Mouse (Mus musculus): ENCODE measurements around the gene Taok3. TPM values are rescaled to one million over a fixed set of nuclear protein-coding genes. Genes with fewer than 3 reads are reported as not detected.

Gene Taok3
- total and polyA plus RNA-seq, 2 experiments from 2014 or later, result 1.1 to 5.8 TPM

GRCm38 (mm10) chr5:117108292-117108691 lies 11.6 kb upstream of the Taok3 start:
- Histone ChIP-seq H3K4me3 (ENCODE audit: low read depth, low read length) (no peak overlapping the region), H3K9me3 (replicated peaks; ENCODE audit: control insufficient read depth, low read length) (no peaks in the 10 kb centered on the region), H3K4me2 (ENCODE audit: low read depth, low read length) (no peak overlapping the region), H3K9ac (replicated peaks; ENCODE audit: low read depth, low read length) (no peak overlapping the region), H3K4me1 (ENCODE audit: control insufficient read depth, insufficient read depth) (no peaks in the 10 kb centered on the region), H3K27ac (ENCODE audit: low read depth) (no peak overlapping the region), H3K27me3 (ENCODE audit: control insufficient read depth, insufficient read depth, low read length) (no peaks in the 10 kb centered on the region), H3K36me3 (replicated peaks; ENCODE audit: control insufficient read depth, insufficient read depth, low read length) (peaks cover 88% of the 10 kb centered on the region)
- DNase-seq (ENCODE audit: low spot score), result no peak
- no peak for ATAC-seq (ENCODE audit: insufficient read depth, low read depth)
- no peak for TF ChIP-seq EP300 (IDR thresholded peaks at IDR 0.05; ENCODE audit: low read depth)
- TF ChIP-seq CTCF (IDR thresholded peaks at IDR 0.05; ENCODE audit: low read depth), result no peak
- WGBS, result 90% methylated on average over 13 of the region's 13 CpGs

GRCm38 (mm10) chr5:117108731-117109130 lies 11.2 kb upstream of the Taok3 start:
- H3K36me3 ChIP-seq (replicated peaks; ENCODE audit: control insufficient read depth, insufficient read depth, low read length), result peaks cover 85% of the 10 kb centered on the region
- no peak for TF ChIP-seq EP300 (IDR thresholded peaks at IDR 0.05; ENCODE audit: low read depth)
- TF ChIP-seq CTCF (IDR thresholded peaks at IDR 0.05; ENCODE audit: low read depth), result no peak
- ATAC-seq (ENCODE audit: insufficient read depth, low read depth), result no peak

GRCm38 (mm10) chr5:117109522-117109921 lies 10.4 kb upstream of the Taok3 start:
- ATAC-seq (ENCODE audit: insufficient read depth, low read depth) (no peak), DNase-seq (ENCODE audit: low spot score) (no peak)
- Histone ChIP-seq H3K36me3 (replicated peaks; ENCODE audit: control insufficient read depth, insufficient read depth, low read length) (peaks cover 77% of the 10 kb centered on the region), H3K27ac (ENCODE audit: low read depth) (no peak overlapping the region), H3K4me1 (ENCODE audit: control insufficient read depth, insufficient read depth) (no peaks in the 10 kb centered on the region), H3K4me3 (ENCODE audit: low read depth, low read length) (no peak overlapping the region), H3K9ac (replicated peaks; ENCODE audit: low read depth, low read length) (no peak overlapping the region), H3K9me3 (replicated peaks; ENCODE audit: control insufficient read depth, low read length) (no peaks in the 10 kb centered on the region), H3K4me2 (ENCODE audit: low read depth, low read length) (no peak overlapping the region), H3K27me3 (ENCODE audit: control insufficient read depth, insufficient read depth, low read length) (no peaks in the 10 kb centered on the region)
- TF ChIP-seq CTCF (IDR thresholded peaks at IDR 0.05; ENCODE audit: low read depth) (peak; percentile 22; the same call in 1 of the 2 replicates), EP300 (IDR thresholded peaks at IDR 0.05; ENCODE audit: low read depth) (no peak)
- WGBS, result 87% methylated on average over 8 of the region's 8 CpGs

More at GRCm38 (mm10) chr5:117108731-117109130, 11.2 kb upstream of the Taok3 start:
- no peak overlapping the region for H3K4me3 ChIP-seq (ENCODE audit: low read depth, low read length)
- DNase-seq (ENCODE audit: low spot score), result no peak
- H3K9ac ChIP-seq (replicated peaks; ENCODE audit: low read depth, low read length), result no peak overlapping the region
- H3K27ac ChIP-seq (ENCODE audit: low read depth), result no peak overlapping the region
- H3K27me3 ChIP-seq (ENCODE audit: control insufficient read depth, insufficient read depth, low read length), result no peaks in the 10 kb centered on the region
- H3K4me1 ChIP-seq (ENCODE audit: control insufficient read depth, insufficient read depth), result no peaks in the 10 kb centered on the region
- no peak overlapping the region for H3K4me2 ChIP-seq (ENCODE audit: low read depth, low read length)
- H3K9me3 ChIP-seq (replicated peaks; ENCODE audit: control insufficient read depth, low read length), result no peaks in the 10 kb centered on the region
- 95% methylated on average over 13 of the region's 13 CpGs for WGBS

- no peaks in the 10 kb centered on the region for H3K4me1 ChIP-seq (ENCODE audit: control insufficient read depth, insufficient read depth)
- no peak for TF ChIP-seq EP300 (IDR thresholded peaks at IDR 0.05; ENCODE audit: low read depth)
- peak; percentile 7; the same call in 1 of the 2 replicates for TF ChIP-seq CTCF (IDR thresholded peaks at IDR 0.05; ENCODE audit: low read depth)
- no peaks in the 10 kb centered on the region for H3K27me3 ChIP-seq (ENCODE audit: control insufficient read depth, insufficient read depth, low read length)
- no peak for ATAC-seq (ENCODE audit: insufficient read depth, low read depth)
- no peak overlapping the region for H3K27ac ChIP-seq (ENCODE audit: low read depth)
- WGBS, result 80% methylated on average over 16 of the region's 16 CpGs
- H3K36me3 ChIP-seq (replicated peaks; ENCODE audit: control insufficient read depth, insufficient read depth, low read length), result peaks cover 60% of the 10 kb centered on the region
- no peak overlapping the region for H3K9ac ChIP-seq (replicated peaks; ENCODE audit: low read depth, low read length)
- no peak for DNase-seq (ENCODE audit: low spot score)
- no peaks in the 10 kb centered on the region for H3K9me3 ChIP-seq (replicated peaks; ENCODE audit: control insufficient read depth, low read length)
- no peak overlapping the region for H3K4me2 ChIP-seq (ENCODE audit: low read depth, low read length)
- H3K4me3 ChIP-seq (ENCODE audit: low read depth, low read length), result no peak overlapping the region
These were observed 8.7 kb upstream of the Taok3 start for GRCm38 (mm10) chr5:117111064-117111773.

GRCm38 (mm10) chr5:117111774-117112112 lies 8.2 kb upstream of the Taok3 start:
- Histone ChIP-seq H3K27ac (ENCODE audit: low read depth) (no peak overlapping the region), H3K9ac (replicated peaks; ENCODE audit: low read depth, low read length) (no peak overlapping the region), H3K4me1 (ENCODE audit: control insufficient read depth, insufficient read depth) (no peaks in the 10 kb centered on the region), H3K36me3 (replicated peaks; ENCODE audit: control insufficient read depth, insufficient read depth, low read length) (peaks cover 55% of the 10 kb centered on the region), H3K4me2 (ENCODE audit: low read depth, low read length) (no peak overlapping the region), H3K9me3 (replicated peaks; ENCODE audit: control insufficient read depth, low read length) (no peaks in the 10 kb centered on the region), H3K4me3 (ENCODE audit: low read depth, low read length) (no peak overlapping the region), H3K27me3 (ENCODE audit: control insufficient read depth, insufficient read depth, low read length) (no peaks in the 10 kb centered on the region)
- ATAC-seq (ENCODE audit: insufficient read depth, low read depth) (no peak), DNase-seq (ENCODE audit: low spot score) (no peak)
- 93% methylated on average over 7 of the region's 7 CpGs for WGBS
- TF ChIP-seq EP300 (IDR thresholded peaks at IDR 0.05; ENCODE audit: low read depth) (no peak), CTCF (IDR thresholded peaks at IDR 0.05; ENCODE audit: low read depth) (no peak)

DNA sequence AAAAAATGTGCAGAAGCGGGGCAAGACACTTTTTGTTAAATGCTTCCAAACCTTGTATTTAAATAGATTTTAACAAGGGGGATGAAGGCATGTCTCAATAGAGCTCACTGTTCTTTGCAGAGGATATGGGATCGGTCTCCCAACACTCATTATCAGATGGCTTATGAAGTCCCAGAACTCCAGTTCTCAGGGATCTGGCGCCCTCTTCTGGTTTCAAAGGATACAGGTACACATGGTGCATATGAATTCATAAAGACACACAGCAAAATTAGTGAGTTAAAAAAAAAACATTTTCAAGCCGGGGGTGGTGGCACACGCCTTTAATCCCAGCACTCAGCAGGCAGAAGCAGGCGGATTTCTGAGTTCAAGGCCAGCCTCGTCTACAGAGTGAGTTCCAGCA lies 6.6 kb upstream of the Taok3 start:
- DNase-seq (ENCODE audit: low spot score), result no peak
- H3K36me3 ChIP-seq (replicated peaks; ENCODE audit: control insufficient read depth, insufficient read depth, low read length), result peaks cover 39% of the 10 kb centered on the region
- H3K27ac ChIP-seq (ENCODE audit: low read depth), result no peak overlapping the region
- H3K4me1 ChIP-seq (ENCODE audit: control insufficient read depth, insufficient read depth), result no peaks in the 10 kb centered on the region
- H3K9me3 ChIP-seq (replicated peaks; ENCODE audit: control insufficient read depth, low read length), result no peaks in the 10 kb centered on the region
- TF ChIP-seq CTCF (IDR thresholded peaks at IDR 0.05; ENCODE audit: low read depth), result no peak
- no peak for TF ChIP-seq EP300 (IDR thresholded peaks at IDR 0.05; ENCODE audit: low read depth)
- no peak overlapping the region for H3K4me2 ChIP-seq (ENCODE audit: low read depth, low read length)
- no peak overlapping the region for H3K9ac ChIP-seq (replicated peaks; ENCODE audit: low read depth, low read length)
- H3K27me3 ChIP-seq (ENCODE audit: control insufficient read depth, insufficient read depth, low read length), result no peaks in the 10 kb centered on the region
- 84% methylated on average over 7 of the region's 7 CpGs for WGBS
- ATAC-seq (ENCODE audit: insufficient read depth, low read depth), result no peak
- no peak overlapping the region for H3K4me3 ChIP-seq (ENCODE audit: low read depth, low read length)
